Mouse (Mus musculus) E14TG2a.4 (cell line): Measurements from ENCODE around the gene Krt18.

Experiments
- H3K27me3 ChIP-seq: 2 replicates; pipeline ENCODE4 v1.6.1; 2014; ENCODE audit warnings: low read length, control low read depth; ENCODE audit not compliant: insufficient read depth
- H3K36me3 ChIP-seq: 2 replicates; pipeline ENCODE4 v1.6.1; 2014; ENCODE audit warnings: low read length, control low read depth; ENCODE audit not compliant: insufficient read depth
- H3K4me1 ChIP-seq: replicated peaks from 2 replicates; pipeline ENCODE4 v1.6.1; 2014; ENCODE audit warnings: low read depth, low read length, control low read depth
- H3K4me3 ChIP-seq: replicated peaks from 2 replicates; pipeline ENCODE4 v1.5.1; 2014; ENCODE audit warnings: mild to moderate bottlenecking, low read length
- H3K9me3 ChIP-seq: 2 replicates; pipeline ENCODE4 v1.6.1; 2014; ENCODE audit warnings: low read length, control low read depth
- CTCF ChIP-seq: conservative IDR thresholded peaks from 2 replicates; pipeline ENCODE4 v1.5.1; 2014; ENCODE audit warnings: low read length
- NANOG ChIP-seq: IDR thresholded peaks from 2 replicates; pipeline ENCODE4 v1.6.1; 2014; ENCODE audit warnings: borderline replicate concordance, low read length, mixed read lengths
- POU5F1 ChIP-seq: IDR thresholded peaks from 2 replicates; pipeline ENCODE4 v1.6.1; 2014; ENCODE audit warnings: low read length, borderline replicate concordance

The Krt18 gene

DNA sequence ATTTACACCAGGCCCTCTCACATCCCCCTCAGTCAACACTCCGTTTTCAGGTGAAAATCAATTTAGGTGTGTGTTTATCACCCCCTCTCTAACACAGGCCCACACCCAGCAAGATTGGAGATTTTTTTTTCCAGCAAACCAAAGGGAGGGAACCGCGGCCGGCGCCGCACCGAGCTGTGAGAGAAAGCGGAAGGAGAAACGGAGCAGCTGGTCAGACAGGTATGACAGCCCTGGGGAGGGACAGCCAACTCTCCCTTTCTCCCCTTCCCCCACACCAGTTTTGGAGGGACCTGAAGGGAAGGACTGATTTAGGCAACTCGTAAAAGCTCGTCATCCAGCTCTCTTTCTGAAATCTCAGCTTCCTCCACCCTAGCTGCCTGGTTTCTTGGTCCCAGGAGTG, 21.7 kb upstream of the Krt18 start:
- Histone ChIP-seq H3K9me3 (no peaks in the 10 kb centered on the region), H3K36me3 (no peaks in the 10 kb centered on the region), H3K4me1 (peaks cover 85% of the 10 kb centered on the region), H3K4me3 (no peak overlapping the region; the same call in 1 of the 2 replicates), H3K27me3 (peaks cover 80% of the 10 kb centered on the region)
- TF ChIP-seq POU5F1, result no peak
- TF ChIP-seq CTCF, result no peak
- no peak for TF ChIP-seq NANOG

DNA sequence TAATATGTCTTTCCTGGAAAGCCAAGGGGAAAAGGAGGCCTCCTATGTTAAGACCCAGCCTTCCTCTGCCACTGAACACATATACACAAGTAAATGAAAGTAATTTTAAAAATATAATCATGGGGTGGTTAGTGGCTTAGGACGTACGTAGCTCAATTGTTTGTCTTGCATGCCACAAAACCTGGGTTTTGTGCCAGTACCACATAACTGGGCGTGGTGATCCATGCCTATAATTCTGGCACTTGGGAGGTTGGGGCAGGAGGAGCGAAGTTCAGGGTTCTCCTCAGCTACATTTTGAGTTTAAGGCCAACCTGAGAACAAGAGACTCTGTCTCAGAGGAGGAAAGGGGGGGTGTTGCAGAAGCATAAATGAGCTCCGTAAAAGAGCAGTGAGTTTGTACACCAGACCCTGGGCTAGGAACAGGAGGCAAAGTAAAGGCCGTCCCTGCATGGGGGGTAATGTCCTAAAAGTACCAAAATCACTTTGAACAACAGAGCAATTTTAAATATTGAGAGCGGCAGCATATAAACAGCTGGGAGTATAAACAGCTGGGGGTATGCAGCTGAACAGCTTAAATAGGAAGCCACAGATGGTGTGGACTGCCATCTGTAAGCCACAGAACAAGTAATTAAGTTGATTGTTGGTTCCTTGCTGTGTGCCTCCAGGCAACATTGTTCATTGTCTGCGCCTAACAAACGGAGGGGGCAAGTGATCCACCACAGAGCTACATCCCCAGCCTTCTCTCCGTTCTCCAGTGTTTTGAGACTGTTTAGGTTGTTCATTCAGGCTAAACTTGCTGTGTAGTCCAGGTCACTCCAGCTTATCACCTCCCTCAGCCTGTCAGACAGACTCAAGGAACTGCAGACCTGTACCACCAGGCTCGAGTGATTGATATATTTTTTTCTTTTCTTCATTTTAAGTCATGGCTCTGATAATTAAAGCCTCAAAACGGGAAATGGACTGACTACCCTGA, 20.6 kb upstream of the Krt18 start:
- H3K4me1 ChIP-seq, result peaks cover 78% of the 10 kb centered on the region
- H3K36me3 ChIP-seq, result no peaks in the 10 kb centered on the region
- peaks cover 82% of the 10 kb centered on the region for H3K27me3 ChIP-seq
- H3K9me3 ChIP-seq, result no peaks in the 10 kb centered on the region
- H3K4me3 ChIP-seq, result no peak overlapping the region
- TF ChIP-seq CTCF (no peak), POU5F1 (no peak), NANOG (peak; percentile 74)

DNA sequence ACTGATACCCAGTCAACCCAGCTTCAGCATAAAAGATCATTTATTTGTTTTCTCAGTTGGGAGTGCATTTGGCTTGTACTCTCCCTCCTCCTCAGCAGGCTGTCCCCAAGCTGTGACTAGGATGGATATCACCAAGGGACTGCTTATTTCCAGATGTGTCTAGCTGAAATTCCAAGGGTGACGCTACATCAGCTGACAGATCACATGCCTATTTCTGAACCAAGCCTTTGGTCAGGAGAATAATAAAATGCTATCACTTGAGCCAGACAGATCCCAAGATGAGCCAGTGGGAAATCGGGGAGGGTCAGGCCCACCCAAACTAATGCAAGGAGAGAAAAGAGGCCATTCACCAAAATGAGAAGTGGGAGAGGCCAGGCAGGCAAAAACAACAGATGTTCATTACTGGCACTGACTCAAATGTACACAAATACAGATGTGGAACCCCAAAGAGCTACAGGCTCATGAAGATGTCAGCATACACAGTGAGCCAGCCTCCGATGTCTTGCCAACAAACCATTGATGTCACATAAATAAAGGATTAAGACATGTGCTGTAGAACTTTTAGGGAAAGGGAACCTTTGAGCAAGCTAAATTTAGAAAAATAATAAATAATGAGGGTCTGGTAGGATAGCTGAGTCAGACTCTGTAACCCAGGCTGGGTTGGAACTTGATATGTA, 17.3 kb upstream of the Krt18 start:
- no peaks in the 10 kb centered on the region for H3K9me3 ChIP-seq

GRCm38 (mm10) chr15:102012260-102012765, 15.7 kb upstream of the Krt18 start:
- Histone ChIP-seq H3K4me3 (no peak overlapping the region), H3K36me3 (no peaks in the 10 kb centered on the region), H3K4me1 (peaks cover 57% of the 10 kb centered on the region), H3K27me3 (peaks cover 46% of the 10 kb centered on the region), H3K9me3 (no peaks in the 10 kb centered on the region)
- TF ChIP-seq CTCF (no peak), NANOG (no peak), POU5F1 (no peak)

More for the DNA sequence above, 17.3 kb upstream of the Krt18 start:
- no peak overlapping the region for H3K4me3 ChIP-seq
- peaks cover 53% of the 10 kb centered on the region for H3K27me3 ChIP-seq
- H3K36me3 ChIP-seq, result no peaks in the 10 kb centered on the region
- H3K4me1 ChIP-seq, result peaks cover 59% of the 10 kb centered on the region
- no peak for TF ChIP-seq NANOG
- no peak for TF ChIP-seq POU5F1
- no peak for TF ChIP-seq CTCF

GRCm38 (mm10) chr15:102013651-102014050, 14.3 kb upstream of the Krt18 start:
- H3K27me3 ChIP-seq, result peaks cover 35% of the 10 kb centered on the region

DNA sequence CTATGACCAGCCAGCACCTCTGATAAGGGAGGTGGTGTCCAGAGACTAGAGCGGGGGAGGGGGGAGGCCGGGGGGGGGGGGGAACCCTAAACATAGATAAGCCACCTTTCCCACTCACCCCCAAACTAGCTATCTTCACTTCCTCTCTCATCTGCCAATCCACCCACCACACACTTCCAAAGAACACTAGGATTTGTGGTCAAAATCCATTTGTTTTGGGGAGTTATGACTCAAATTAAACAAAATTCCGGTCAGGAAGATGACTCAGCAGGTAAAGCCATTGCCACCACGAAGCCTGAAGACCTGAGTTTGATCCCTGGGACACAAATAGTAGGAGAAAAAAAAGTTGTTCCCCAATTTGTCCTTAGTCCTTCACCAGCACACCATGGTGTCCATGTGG, 13.1 kb upstream of the Krt18 start:
- peaks cover 51% of the 10 kb centered on the region for H3K4me1 ChIP-seq
- H3K36me3 ChIP-seq, result no peaks in the 10 kb centered on the region
- no peak overlapping the region for H3K4me3 ChIP-seq
- no peaks in the 10 kb centered on the region for H3K9me3 ChIP-seq
- no peak for TF ChIP-seq POU5F1
- no peak for TF ChIP-seq NANOG
- no peak for TF ChIP-seq CTCF
- H3K27me3 ChIP-seq, result peaks cover 29% of the 10 kb centered on the region

More at GRCm38 (mm10) chr15:102013651-102014050, 14.3 kb upstream of the Krt18 start:
- Histone ChIP-seq H3K36me3 (no peaks in the 10 kb centered on the region), H3K9me3 (no peaks in the 10 kb centered on the region), H3K4me1 (peaks cover 58% of the 10 kb centered on the region), H3K4me3 (no peak overlapping the region)
- TF ChIP-seq CTCF (no peak), POU5F1 (no peak), NANOG (no peak)

GRCm38 (mm10) chr15:102016096-102016495, 11.9 kb upstream of the Krt18 start:
- no peak overlapping the region for H3K4me3 ChIP-seq
- H3K4me1 ChIP-seq, result peaks cover 40% of the 10 kb centered on the region
- H3K27me3 ChIP-seq, result peaks cover 26% of the 10 kb centered on the region
- TF ChIP-seq CTCF, result no peak
- TF ChIP-seq NANOG, result no peak
- no peak for TF ChIP-seq POU5F1
- no peaks in the 10 kb centered on the region for H3K9me3 ChIP-seq
- H3K36me3 ChIP-seq, result no peaks in the 10 kb centered on the region

- TF ChIP-seq NANOG (no peak), CTCF (no peak), POU5F1 (no peak)
These were observed 11.2 kb upstream of the Krt18 start for GRCm38 (mm10) chr15:102016787-102017186.

GRCm38 (mm10) chr15:102017918-102018463, 10.0 kb upstream of the Krt18 start:
- H3K9me3 ChIP-seq, result no peaks in the 10 kb centered on the region
- TF ChIP-seq CTCF (peak; percentile 52), POU5F1 (no peak)
- H3K4me1 ChIP-seq, result peaks cover 48% of the 10 kb centered on the region
- H3K36me3 ChIP-seq, result no peaks in the 10 kb centered on the region
- H3K4me3 ChIP-seq, result no peak overlapping the region
- H3K27me3 ChIP-seq, result peaks cover 18% of the 10 kb centered on the region

More at GRCm38 (mm10) chr15:102016787-102017186, 11.2 kb upstream of the Krt18 start:
- Histone ChIP-seq H3K27me3 (peaks cover 19% of the 10 kb centered on the region), H3K36me3 (no peaks in the 10 kb centered on the region), H3K9me3 (no peaks in the 10 kb centered on the region), H3K4me1 (peaks cover 40% of the 10 kb centered on the region), H3K4me3 (no peak overlapping the region)
